Mouse (Mus musculus) cerebellum, postnatal 25 days (tissue): ENCODE data around the gene Nkx1-1.

ENCODE experiments used
- DNase-seq, 2 experiments: peaks; one replicate each; pipeline ENCODE4 v3.0.0; 2021; ENCODE audit warnings: mixed read lengths in 2 of 2

The Nkx1-1 gene

DNA sequence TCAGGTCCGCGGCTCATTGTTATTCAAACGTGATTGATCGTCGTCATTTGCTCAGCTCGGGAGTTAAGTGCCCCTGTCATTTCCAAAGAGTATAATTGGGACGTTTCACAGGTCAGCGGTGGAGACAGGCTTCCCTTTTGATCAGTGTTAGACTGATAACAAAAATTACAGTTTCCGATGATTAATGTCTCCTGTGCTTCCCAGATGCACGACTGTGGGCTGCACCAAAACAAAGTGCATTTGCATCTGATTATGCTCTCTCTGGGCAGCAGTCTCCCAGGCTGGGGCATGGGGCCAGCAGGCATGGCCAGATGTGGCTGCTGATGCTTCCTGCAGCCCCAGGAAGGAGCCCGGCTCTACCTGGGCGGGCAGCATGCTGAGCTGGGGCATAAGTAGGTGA, 33.0 kb downstream of the Nkx1-1 start:
- no peak for DNase-seq

DNA sequence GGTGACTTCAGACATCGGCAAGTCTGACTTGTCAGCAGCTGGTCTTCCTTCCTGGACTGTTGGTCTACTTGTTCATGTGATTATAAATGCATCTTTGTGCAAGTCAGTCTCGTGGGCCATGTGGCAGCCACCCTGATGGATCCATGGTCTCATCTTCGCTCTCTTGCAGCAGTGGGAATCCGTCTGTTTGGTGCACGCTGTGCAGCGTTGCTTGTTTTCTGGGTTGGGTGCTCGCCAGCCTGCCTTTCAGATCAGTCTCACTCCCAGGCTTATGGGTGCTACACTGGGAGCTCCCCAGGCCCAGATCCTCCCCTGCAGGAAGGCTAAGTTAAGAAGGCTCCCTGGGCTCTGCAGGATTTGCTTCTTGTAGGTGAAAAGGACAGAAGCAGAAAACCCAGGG, 36.9 kb downstream of the Nkx1-1 start:
- DNase-seq = no peak

DNA sequence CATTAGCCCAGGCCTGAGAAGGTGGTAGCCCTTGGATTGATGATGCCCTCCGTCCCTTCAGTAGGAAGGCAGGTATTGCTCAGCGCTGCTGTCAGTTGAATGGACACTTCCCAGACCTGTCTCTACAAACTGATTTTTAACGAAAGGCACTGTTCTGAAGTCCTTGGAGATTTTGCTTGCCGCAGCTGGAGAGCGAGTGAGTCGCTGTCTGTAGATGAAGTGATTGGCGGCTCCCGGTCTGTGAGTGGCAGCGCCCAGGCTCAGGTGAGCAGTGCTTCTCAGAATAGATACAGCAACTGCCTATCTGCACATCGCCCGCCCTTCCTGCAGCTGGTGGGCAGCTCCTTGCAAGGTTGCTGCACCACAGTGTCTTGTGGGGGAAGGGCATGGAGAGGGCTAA, 38.1 kb downstream of the Nkx1-1 start:
- no peak for DNase-seq

DNA sequence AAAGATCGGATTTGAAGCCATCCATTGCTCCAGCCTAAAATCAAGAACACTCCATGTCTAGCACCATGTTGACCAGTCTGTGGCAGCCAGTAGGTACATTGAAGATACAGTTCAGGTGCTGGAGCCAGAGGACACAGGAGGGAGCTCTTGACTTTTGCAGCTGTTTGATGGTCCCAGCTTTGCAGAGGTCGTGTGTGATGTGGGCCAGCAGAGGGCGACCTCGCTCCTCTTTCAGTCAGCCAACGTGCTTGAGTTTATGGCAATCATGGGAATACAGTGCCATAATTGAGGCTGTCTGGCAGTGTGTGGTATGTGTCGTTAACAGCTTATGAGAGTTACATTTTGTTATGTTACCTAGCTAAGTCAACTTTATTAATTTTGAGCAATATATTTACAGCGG, 40.0 kb downstream of the Nkx1-1 start:
- peak; percentile 79 to 85 for DNase-seq

DNA sequence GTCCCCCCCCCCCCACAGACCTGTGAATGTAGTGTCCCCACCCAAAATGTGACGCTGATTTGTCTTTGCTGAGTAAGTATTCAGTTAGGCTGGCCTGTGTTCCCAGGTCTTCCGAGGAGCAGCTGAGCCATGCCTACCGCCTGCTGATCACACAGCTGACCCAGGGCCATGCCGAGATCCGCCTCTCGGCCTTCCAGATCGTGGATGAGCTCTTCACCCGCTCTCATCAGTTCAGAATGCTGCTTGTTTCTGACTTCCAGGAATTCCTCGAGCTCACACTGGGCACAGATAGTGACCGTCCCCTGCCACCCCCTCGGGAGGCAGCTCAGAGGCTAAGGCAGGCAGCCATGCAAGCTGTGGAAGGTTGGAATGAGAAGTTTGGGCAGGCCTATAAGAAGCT, 46.2 kb downstream of the Nkx1-1 start:
- peak; percentile 47 to 66 for DNase-seq
